Mouse (Mus musculus) ES-Bruce4 (cell line): ENCODE results near the gene Slc25a10. TPM values are rescaled to one million over a fixed set of nuclear protein-coding genes. Genes with fewer than 3 reads are reported as not detected.

Experiments
- H3K27ac ChIP-seq: 2 replicates; pipeline ENCODE4 v1.5.1; 2012; ENCODE audit warnings: low read length, inconsistent platforms; ENCODE audit not compliant: insufficient read depth
- H3K27me3 ChIP-seq: 2 replicates; pipeline ENCODE4 v1.6.1; 2012; ENCODE audit warnings: mild to moderate bottlenecking, low read length, inconsistent platforms; ENCODE audit not compliant: control insufficient read depth, poor library complexity, insufficient read depth, severe bottlenecking
- H3K36me3 ChIP-seq: 2 replicates; pipeline ENCODE4 v1.6.1; 2012; ENCODE audit warnings: inconsistent platforms, mild to moderate bottlenecking, low read length, moderate library complexity; ENCODE audit not compliant: control insufficient read depth, poor library complexity, insufficient read depth, severe bottlenecking
- H3K4me1 ChIP-seq: one replicate; pipeline ENCODE4 v1.8.1; 2011; ENCODE audit warnings: low read length; ENCODE audit not compliant: control insufficient read depth, insufficient read depth
- H3K4me3 ChIP-seq: 2 replicates; pipeline ENCODE4 v1.5.1; 2011; ENCODE audit warnings: low read depth, mild to moderate bottlenecking, low read length
- H3K9ac ChIP-seq: 2 replicates; pipeline ENCODE4 v1.6.1; 2012; ENCODE audit warnings: low read depth, mild to moderate bottlenecking, inconsistent platforms; ENCODE audit not compliant: poor library complexity, severe bottlenecking
- H3K9me3 ChIP-seq: replicated peaks from 2 replicates; pipeline ENCODE4 v1.6.1; 2012; ENCODE audit warnings: mild to moderate bottlenecking, low read length, inconsistent platforms; ENCODE audit not compliant: control insufficient read depth, poor library complexity, insufficient read depth, severe bottlenecking
- CTCF ChIP-seq: IDR thresholded peaks from one replicate; pipeline ENCODE4 v1.8.1; 2011; ENCODE audit warnings: low read depth, low read length
- EP300 ChIP-seq: IDR thresholded peaks from 2 replicates; pipeline ENCODE4 v1.6.1; 2011; ENCODE audit warnings: low read depth, low read length; ENCODE audit not compliant: insufficient read depth
- POLR2A ChIP-seq: IDR thresholded peaks from one replicate; pipeline ENCODE4 v1.8.1; 2011; ENCODE audit warnings: low read length; ENCODE audit not compliant: insufficient read depth
- polyA plus RNA-seq: library from polyadenylated mRNA; stranded (reverse); fragments of >200 nt; gene quantifications from 2 replicates; pipeline ENCODE4 v1.2.4, GENCODE M21; 2011; ENCODE audit warnings: low read depth; ENCODE audit not compliant: missing spikeins, insufficient read depth, insufficient read length

Slc25a10 gene
- 8.3 TPM in 2 replicates for polyA plus RNA-seq

- Histone ChIP-seq H3K4me3 (peak within 1 kb of the TSS; percentile 81), H3K27ac (peak within 1 kb of the TSS; percentile 57), H3K27me3 (no peaks in the 10 kb centered on the region), H3K9ac (peak within 1 kb of the TSS; percentile 69), H3K9me3 (no peaks in the 10 kb centered on the region), H3K36me3 (peaks cover 34% of the 10 kb centered on the region), H3K4me1 (peaks cover 2% of the 10 kb centered on the region)
- no peak for TF ChIP-seq EP300
- peak; percentile 44 for TF ChIP-seq POLR2A
Measured at GRCm38 (mm10) chr11:120491317-120492023, at the start of gene Slc25a10. TSS of gene Slc25a10 (plus strand) at chr11:120491840.

GRCm38 (mm10) chr11:120442344-120442743, 49.3 kb upstream of the Slc25a10 start, which contains the start of gene Tspan10:
TSS of gene Tspan10 (plus strand) at chr11:120442644.
- no peaks in the 10 kb centered on the region for H3K4me1 ChIP-seq
- TF ChIP-seq CTCF: no peak
- TF ChIP-seq POLR2A: no peak
- no peak for TF ChIP-seq EP300
- H3K36me3 ChIP-seq: no peaks in the 10 kb centered on the region
- H3K9me3 ChIP-seq: no peaks in the 10 kb centered on the region
- H3K9ac ChIP-seq: no peak within 1 kb of the TSS
- H3K4me3 ChIP-seq: no peak within 1 kb of the TSS
- H3K27me3 ChIP-seq: no peaks in the 10 kb centered on the region
- no peak within 1 kb of the TSS for H3K27ac ChIP-seq

- Histone ChIP-seq H3K4me1 (no peaks in the 10 kb centered on the region), H3K9me3 (no peaks in the 10 kb centered on the region), H3K9ac (no peak overlapping the region), H3K27ac (no peak overlapping the region), H3K4me3 (no peak overlapping the region), H3K36me3 (no peaks in the 10 kb centered on the region), H3K27me3 (no peaks in the 10 kb centered on the region)
- TF ChIP-seq POLR2A (no peak), CTCF (no peak), EP300 (no peak)
Measured at GRCm38 (mm10) chr11:120442765-120443280, 48.8 kb upstream of the Slc25a10 start.

GRCm38 (mm10) chr11:120444106-120444505, 47.5 kb upstream of the Slc25a10 start:
- no peak for TF ChIP-seq CTCF
- TF ChIP-seq EP300: no peak
- no peaks in the 10 kb centered on the region for H3K27me3 ChIP-seq
- no peak overlapping the region for H3K4me3 ChIP-seq
- H3K4me1 ChIP-seq: no peaks in the 10 kb centered on the region
- no peaks in the 10 kb centered on the region for H3K9me3 ChIP-seq
- no peaks in the 10 kb centered on the region for H3K36me3 ChIP-seq
- H3K27ac ChIP-seq: no peak overlapping the region
- no peak overlapping the region for H3K9ac ChIP-seq

GRCm38 (mm10) chr11:120445475-120445874, 46.2 kb upstream of the Slc25a10 start:
- no peaks in the 10 kb centered on the region for H3K36me3 ChIP-seq
- TF ChIP-seq POLR2A (no peak), EP300 (no peak), CTCF (no peak)
- H3K27me3 ChIP-seq: no peaks in the 10 kb centered on the region
- no peak overlapping the region for H3K27ac ChIP-seq
- H3K4me3 ChIP-seq: no peak overlapping the region
- no peak overlapping the region for H3K9ac ChIP-seq
- no peaks in the 10 kb centered on the region for H3K9me3 ChIP-seq
- no peaks in the 10 kb centered on the region for H3K4me1 ChIP-seq

- H3K27ac ChIP-seq: no peak overlapping the region
- H3K4me3 ChIP-seq: no peak overlapping the region
- no peaks in the 10 kb centered on the region for H3K4me1 ChIP-seq
- no peaks in the 10 kb centered on the region for H3K9me3 ChIP-seq
- no peak overlapping the region for H3K9ac ChIP-seq
- no peaks in the 10 kb centered on the region for H3K36me3 ChIP-seq
- TF ChIP-seq EP300 (no peak), POLR2A (no peak), CTCF (no peak)
- no peaks in the 10 kb centered on the region for H3K27me3 ChIP-seq
Measured at GRCm38 (mm10) chr11:120447179-120447578, 44.5 kb upstream of the Slc25a10 start.
